Mouse (Mus musculus): ENCODE measurements around the gene Klrc3. TPM values are rescaled to one million over a fixed set of nuclear protein-coding genes. Genes with fewer than 3 reads are reported as not detected.

Gene Klrc3
- polyA plus RNA-seq, 1 experiment from 2014 or later, result not detected

DNA sequence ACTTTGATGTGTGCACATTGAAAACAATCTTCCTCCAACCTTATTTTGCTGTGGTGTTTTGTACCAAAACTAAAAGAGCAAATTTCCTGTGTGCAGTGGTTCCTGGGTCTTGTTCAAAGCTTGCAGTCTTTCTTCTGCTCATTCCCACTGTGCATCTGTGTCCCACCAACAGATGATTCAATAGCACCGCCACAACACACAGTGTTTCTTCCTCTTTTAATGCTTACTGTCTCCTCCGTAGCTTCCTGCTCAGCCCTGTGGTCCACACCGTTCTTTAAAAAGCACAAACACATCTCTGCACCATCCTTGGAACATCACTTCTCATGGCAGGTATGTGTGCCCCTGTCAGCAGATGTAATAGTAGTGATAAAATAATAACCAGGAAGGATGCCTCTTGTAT, 51.6 kb downstream of the Klrc3 start, which contains the start of gene Klrd1:
TSS of gene Klrd1 (plus strand) at position 275 of the 400 bp plus-strand sequence.
- 90% methylated on average over 3 of the region's 3 CpGs for WGBS
- no peaks in the 10 kb centered on the region for H3K27me3 ChIP-seq (ENCODE audit: insufficient read depth, low read length)
- H3K27ac ChIP-seq (ENCODE audit: low read length), result no peak within 1 kb of the TSS
- no peak within 1 kb of the TSS for H3K4me2 ChIP-seq (replicated peaks; ENCODE audit: low read depth, low read length)
- no peaks in the 10 kb centered on the region for H3K9me3 ChIP-seq (ENCODE audit: low read length)
- ATAC-seq (ENCODE audit: low FRiP score, low TSS enrichment), result no peak
- no peak within 1 kb of the TSS for H3K9ac ChIP-seq (replicated peaks; ENCODE audit: low read length)
- no peaks in the 10 kb centered on the region for H3K4me1 ChIP-seq (ENCODE audit: insufficient read depth, low read length)
- no peaks in the 10 kb centered on the region for H3K36me3 ChIP-seq (ENCODE audit: insufficient read depth, low read length)
- H3K4me3 ChIP-seq (ENCODE audit: low read length), result no peak within 1 kb of the TSS

Small RNAs within 50 kb of the gene (microRNA-seq; reads per million reads assigned to microRNA genes)
- not detected for gene Mir680-1

Other genes starting within 250 kb of the Klrc3 start
- 1.8 and 1.9 TPM in 2 replicates for gene Clec1b, start 246.0 kb downstream of the Klrc3 start, polyA plus RNA-seq (2015; fragmentation: Nextera tagmentation; extraction: Ambion mirVana)
- gene Clec9a, start 234.5 kb downstream of the Klrc3 start, polyA plus RNA-seq (2015; fragmentation: Nextera tagmentation; extraction: Ambion mirVana), result 0.41 and 0.54 TPM in 2 replicates
- gene Clec1a, start 191.3 kb downstream of the Klrc3 start, polyA plus RNA-seq (2015; fragmentation: Nextera tagmentation; extraction: Ambion mirVana), result 11.3 and 12.8 TPM in 2 replicates
- gene Olr1, start 136.2 kb downstream of the Klrc3 start, polyA plus RNA-seq (2015; fragmentation: Nextera tagmentation; extraction: Ambion mirVana), result not detected in 2 replicates
- 61.5 and 63.1 TPM in 2 replicates for gene Tmem52b, start 130.8 kb downstream of the Klrc3 start, polyA plus RNA-seq (2015; fragmentation: Nextera tagmentation; extraction: Ambion mirVana)
- gene Gabarapl1, start 110.2 kb downstream of the Klrc3 start, polyA plus RNA-seq (2015; fragmentation: Nextera tagmentation; extraction: Ambion mirVana), result 74.1 and 77.7 TPM in 2 replicates
- not detected in 2 replicates for gene Klre1, start 65.4 kb downstream of the Klrc3 start, polyA plus RNA-seq (2015; fragmentation: Nextera tagmentation; extraction: Ambion mirVana)
- gene Klrd1, start 51.6 kb downstream of the Klrc3 start, polyA plus RNA-seq (2015; fragmentation: Nextera tagmentation; extraction: Ambion mirVana), result 0.32 and 0.36 TPM in 2 replicates
- 0.09 TPM in 1 of 2 replicates, not detected in the other for gene Klrk1, start 19.5 kb downstream of the Klrc3 start, polyA plus RNA-seq (2015; fragmentation: Nextera tagmentation; extraction: Ambion mirVana)
- not detected in 2 replicates for gene Klrc2, start 17.4 kb upstream of the Klrc3 start, polyA plus RNA-seq (2015; fragmentation: Nextera tagmentation; extraction: Ambion mirVana)
- gene Klrc1, start 35.6 kb upstream of the Klrc3 start, polyA plus RNA-seq (2015; fragmentation: Nextera tagmentation; extraction: Ambion mirVana), result not detected in 2 replicates
- not detected in 2 replicates for gene Klri1, start 73.8 kb upstream of the Klrc3 start, polyA plus RNA-seq (2015; fragmentation: Nextera tagmentation; extraction: Ambion mirVana)
- not detected in 2 replicates for gene Klri2, start 97.1 kb upstream of the Klrc3 start, polyA plus RNA-seq (2015; fragmentation: Nextera tagmentation; extraction: Ambion mirVana)
- gene Gm156, start 140.9 kb upstream of the Klrc3 start, polyA plus RNA-seq (2015; fragmentation: Nextera tagmentation; extraction: Ambion mirVana), result not detected in 2 replicates
- not detected in 2 replicates for gene Gm17631, start 219.3 kb upstream of the Klrc3 start, polyA plus RNA-seq (2015; fragmentation: Nextera tagmentation; extraction: Ambion mirVana)
- not detected in 2 replicates for gene Klra17, start 233.3 kb upstream of the Klrc3 start, polyA plus RNA-seq (2015; fragmentation: Nextera tagmentation; extraction: Ambion mirVana)

Measured in kidney, embryonic 16.5 days (tissue).